In the genomic region with DNA sequence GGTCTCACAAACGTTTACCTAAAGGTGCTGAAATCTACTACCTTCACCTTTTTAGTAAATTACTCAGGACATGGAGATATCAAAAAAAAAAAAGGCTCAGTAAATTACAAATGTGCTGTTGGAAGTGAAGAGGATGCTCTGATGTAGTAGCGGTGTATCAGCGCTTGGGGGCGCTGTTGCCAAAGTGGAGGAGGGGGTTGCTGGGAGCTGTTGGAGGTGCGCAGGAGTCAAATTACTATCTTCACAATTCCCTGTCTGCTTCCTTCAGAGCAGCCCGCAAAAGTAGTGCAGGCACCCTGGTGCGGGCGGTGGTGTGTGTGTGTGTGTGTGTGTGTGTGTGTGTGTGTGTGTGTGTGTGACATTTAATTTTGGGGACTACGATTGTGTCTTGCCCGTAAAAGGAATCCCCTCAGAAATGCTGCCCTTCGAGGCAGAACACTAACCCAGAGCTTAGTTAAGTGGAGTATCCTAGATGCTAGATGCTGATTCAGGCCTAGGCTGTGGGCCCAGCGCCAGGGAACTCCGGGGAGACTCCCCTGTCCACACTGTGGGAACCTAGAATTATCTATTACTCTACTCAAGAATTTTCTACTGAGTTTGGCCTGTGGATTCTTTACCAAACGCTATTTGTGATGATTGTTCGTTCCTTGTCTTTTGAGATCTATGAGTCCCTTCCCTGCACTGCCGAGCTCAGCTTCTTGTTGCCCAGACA, we compare ENCODE assay signal across 8 mouse cellular contexts. TPM values are rescaled to one million over a fixed set of nuclear protein-coding genes. Genes with fewer than 3 reads are reported as not detected.
DNase-seq lines count a peak whose midpoint lies in the region; ATAC-seq and TF ChIP-seq lines count a peak whose summit lies in the region.

No protein-coding gene starts in this region.

- peak; percentile 48; the same call in 1 of the 2 replicates for TF ChIP-seq CTCF in spleen, adult 2 months (IDR thresholded peaks at IDR 0.05; ENCODE audit: extremely low read depth, insufficient read depth, insufficient read length, insufficient replicate concordance)

- 26% methylated on average over 16 of the region's 16 CpGs for whole genome bisulfite sequencing in spleen, adult 2 months
- 19% methylated on average over 16 of the region's 16 CpGs for whole genome bisulfite sequencing in forebrain, embryonic 15.5 days
- 16% methylated on average over 16 of the region's 16 CpGs for WGBS in hindbrain, embryonic 13.5 days
- WGBS in limb, embryonic 12.5 days = 17% methylated on average over 16 of the region's 16 CpGs
- WGBS in midbrain, embryonic 16.5 days = 19% methylated on average over 16 of the region's 16 CpGs

- H3K9ac ChIP-seq in forebrain, embryonic 15.5 days (replicated peaks) = no peak overlapping the region
- H3K9ac ChIP-seq in hindbrain, embryonic 13.5 days = 0 out of 2 replicates have a peak overlapping the region, but pooled peaks have one; percentile 24
- no peak overlapping the region for H3K9ac ChIP-seq in limb, embryonic 12.5 days (replicated peaks)
- no peak overlapping the region for H3K9ac ChIP-seq in midbrain, embryonic 16.5 days (ENCODE audit: low read depth, low read length)

- no peak overlapping the region for H3K4me3 ChIP-seq in spleen, adult 2 months (ENCODE audit: extremely low read depth, insufficient read depth, insufficient read length)
- peak overlapping the region; percentile 57 for H3K4me3 ChIP-seq in brown adipose tissue, adult 24 weeks (ENCODE audit: insufficient read depth, low read depth, low read length)
- no peak overlapping the region for H3K4me3 ChIP-seq in forebrain, embryonic 15.5 days
- peak overlapping the region; percentile 46 for H3K4me3 ChIP-seq in hindbrain, embryonic 13.5 days
- H3K4me3 ChIP-seq in limb, embryonic 12.5 days (replicated peaks) = peak overlapping the region; percentile 34
- H3K4me3 ChIP-seq in midbrain, embryonic 16.5 days (ENCODE audit: low read depth, low read length) = peak overlapping the region; percentile 41; the same call in 1 of the 2 replicates

- no peak overlapping the region for H3K27ac ChIP-seq in spleen, adult 2 months (ENCODE audit: insufficient read depth, low read length)
- no peak overlapping the region for H3K27ac ChIP-seq in brown adipose tissue, adult 24 weeks (replicated peaks; ENCODE audit: low read depth, low read length)
- no peak overlapping the region for H3K27ac ChIP-seq in forebrain, embryonic 15.5 days (replicated peaks)
- H3K27ac ChIP-seq in hindbrain, embryonic 13.5 days = no peak overlapping the region
- no peak overlapping the region for H3K27ac ChIP-seq in limb, embryonic 12.5 days
- H3K27ac ChIP-seq in midbrain, embryonic 16.5 days (ENCODE audit: low read length) = no peak overlapping the region

- DNase-seq in spleen, adult 2 months (ENCODE audit: low read depth in 1 of 2, low spot score in 2 of 2) = peak in 1 of 2 experiments; percentile 7
- no peak for DNase-seq in spleen, adult 12 weeks (ENCODE audit: low spot score)
- DNase-seq in thymus, postnatal 14 days = peak; percentile 22

- peak overlapping the region; percentile 82 for H3K4me2 ChIP-seq in forebrain, embryonic 15.5 days (replicated peaks)
- peak overlapping the region; percentile 73 for H3K4me2 ChIP-seq in hindbrain, embryonic 13.5 days
- peak overlapping the region; percentile 61; the same call in 1 of the 2 replicates for H3K4me2 ChIP-seq in limb, embryonic 12.5 days
- peak overlapping the region; percentile 72 for H3K4me2 ChIP-seq in midbrain, embryonic 16.5 days (ENCODE audit: low read length)

- no peaks in the 10 kb centered on the region; the same call in 1 of the 2 replicates for H3K27me3 ChIP-seq in spleen, adult 2 months (ENCODE audit: control insufficient read depth, insufficient read depth, low read length)
- no peaks in the 10 kb centered on the region for H3K27me3 ChIP-seq in forebrain, embryonic 15.5 days
- peaks cover 10% of the 10 kb centered on the region; the same call in 1 of the 2 replicates for H3K27me3 ChIP-seq in hindbrain, embryonic 13.5 days
- peaks cover 32% of the 10 kb centered on the region for H3K27me3 ChIP-seq in limb, embryonic 12.5 days
- no peaks in the 10 kb centered on the region for H3K27me3 ChIP-seq in midbrain, embryonic 16.5 days (ENCODE audit: control insufficient read depth, insufficient read depth, low read depth, low read length)

- ATAC-seq in forebrain, embryonic 15.5 days (replicated peaks) = no peak
- ATAC-seq in hindbrain, embryonic 13.5 days (ENCODE audit: low FRiP score) = no peak
- 0 out of 2 replicates have a peak, but pooled peaks have one; percentile 61 for ATAC-seq in limb, embryonic 12.5 days (ENCODE audit: insufficient number of reproducible peaks, insufficient read depth, low FRiP score, low TSS enrichment, low read depth)
- no peak for ATAC-seq in midbrain, embryonic 16.5 days

- H3K4me1 ChIP-seq in spleen, adult 2 months (ENCODE audit: control insufficient read depth, insufficient read depth, insufficient read length) = no peaks in the 10 kb centered on the region
- H3K4me1 ChIP-seq in brown adipose tissue, adult 24 weeks (ENCODE audit: control insufficient read depth, insufficient read depth, insufficient read length, low read length) = no peaks in the 10 kb centered on the region; the same call in 1 of the 2 replicates
- peaks cover 17% of the 10 kb centered on the region for H3K4me1 ChIP-seq in forebrain, embryonic 15.5 days
- peaks cover 15% of the 10 kb centered on the region for H3K4me1 ChIP-seq in hindbrain, embryonic 13.5 days (replicated peaks)
- no peaks in the 10 kb centered on the region for H3K4me1 ChIP-seq in limb, embryonic 12.5 days (replicated peaks)
- H3K4me1 ChIP-seq in midbrain, embryonic 16.5 days (ENCODE audit: control insufficient read depth, insufficient read depth, low read length) = no peaks in the 10 kb centered on the region

- H3K9me3 ChIP-seq in forebrain, embryonic 15.5 days = no peaks in the 10 kb centered on the region
- no peaks in the 10 kb centered on the region for H3K9me3 ChIP-seq in hindbrain, embryonic 13.5 days
- H3K9me3 ChIP-seq in limb, embryonic 12.5 days = no peaks in the 10 kb centered on the region
- no peaks in the 10 kb centered on the region for H3K9me3 ChIP-seq in midbrain, embryonic 16.5 days (replicated peaks; ENCODE audit: control insufficient read depth, low read length, poor library complexity, severe bottlenecking)

- no peak for TF ChIP-seq POLR2A in spleen, adult 2 months (IDR thresholded peaks at IDR 0.05; ENCODE audit: low read depth, low read length)

- H3K36me3 ChIP-seq in spleen, adult 2 months (ENCODE audit: control insufficient read depth, insufficient read depth, low read length) = no peaks in the 10 kb centered on the region
- no peaks in the 10 kb centered on the region for H3K36me3 ChIP-seq in forebrain, embryonic 15.5 days
- no peaks in the 10 kb centered on the region for H3K36me3 ChIP-seq in hindbrain, embryonic 13.5 days
- no peaks in the 10 kb centered on the region for H3K36me3 ChIP-seq in limb, embryonic 12.5 days
- no peaks in the 10 kb centered on the region for H3K36me3 ChIP-seq in midbrain, embryonic 16.5 days (ENCODE audit: control insufficient read depth, insufficient read depth, low read length)

RNA-seq across cellular contexts. Expression of a gene that starts 2.4 kb away (rescaled TPM):
- 1.3 TPM in 2 replicates for polyA plus RNA-seq in spleen, adult 2 months (2012; rRNA removed)
- 0.88 TPM in 1 of 2 replicates, not detected in the other for polyA plus RNA-seq in brown adipose tissue, adult 24 weeks (2012; ENCODE audit: insufficient read depth, insufficient read length, missing spikeins)
- 11.5 and 13.2 TPM in 2 replicates for polyA plus RNA-seq in forebrain, embryonic 15.5 days (2015; fragmentation: Nextera tagmentation; extraction: Ambion mirVana)
- 38.7 and 44.8 TPM in 2 replicates for polyA plus RNA-seq in hindbrain, embryonic 13.5 days (2015; fragmentation: Nextera tagmentation; extraction: Ambion mirVana)
- polyA plus RNA-seq in limb, embryonic 12.5 days (2016; fragmentation: Nextera tagmentation; extraction: Ambion mirVana) = 23.7 and 27.8 TPM in 2 replicates
- 24.1 and 24.4 TPM in 2 replicates for polyA plus RNA-seq in midbrain, embryonic 16.5 days (2015; fragmentation: Nextera tagmentation; extraction: Ambion mirVana)

Comparison
In these comparisons a context has a peak if more than half of its experiments do, and no peak if none do; other contexts are left out.
1. H3K4me3 ChIP-seq: peak in brown adipose tissue, adult 24 weeks (single experiment), hindbrain, embryonic 13.5 days (single experiment), limb, embryonic 12.5 days (single experiment) and midbrain, embryonic 16.5 days (single experiment); none in spleen, adult 2 months (single experiment) and forebrain, embryonic 15.5 days (single experiment).
2. Peak in every context shown above with its lines, with median percentiles within 50 percentile points of each other: H3K4me2 ChIP-seq.